Mouse (Mus musculus): ENCODE data around the gene Clec2h. TPM values are rescaled to one million over a fixed set of nuclear protein-coding genes. Genes with fewer than 3 reads are reported as not detected.

Gene Clec2h
- polyA plus RNA-seq, 1 experiment, result not detected

- H3K36me3 ChIP-seq (ENCODE audit: control insufficient read depth, insufficient read depth), result no peaks in the 10 kb centered on the region
- no peaks in the 10 kb centered on the region for H3K79me2 ChIP-seq (ENCODE audit: control insufficient read depth, insufficient read depth)
- TF ChIP-seq REST (IDR thresholded peaks at IDR 0.05; ENCODE audit: insufficient read depth, insufficient read length), result no peak
- TF ChIP-seq USF1 (IDR thresholded peaks at IDR 0.05; ENCODE audit: low read depth), result no peak
- no peak for TF ChIP-seq E2F4 (IDR thresholded peaks at IDR 0.05; ENCODE audit: insufficient read depth)
- TF ChIP-seq CEBPB (IDR thresholded peaks at IDR 0.05; ENCODE audit: insufficient read depth, poor library complexity, severe bottlenecking), result no peak
- no peak for TF ChIP-seq POLR2A (IDR thresholded peaks at IDR 0.05; ENCODE audit: insufficient read length, low read depth)
- no peak for TF ChIP-seq TCF12 (IDR thresholded peaks at IDR 0.05; ENCODE audit: insufficient read depth, poor library complexity, severe bottlenecking)
- no peak for TF ChIP-seq TCF3 (IDR thresholded peaks at IDR 0.05; ENCODE audit: insufficient read length, low read depth)
- TF ChIP-seq SRF (IDR thresholded peaks at IDR 0.05; ENCODE audit: control insufficient read depth, insufficient read length, low read depth), result no peak
- no peak for TF ChIP-seq MYOD1 (IDR thresholded peaks at IDR 0.05; ENCODE audit: control insufficient read depth in 1 of 3, insufficient read length in 2 of 3, low read depth in 2 of 3)
- no peak for TF ChIP-seq POLR2AphosphoS2 (IDR thresholded peaks at IDR 0.05; ENCODE audit: insufficient read length, low read depth)
- no peak for TF ChIP-seq MYOG (IDR thresholded peaks at IDR 0.05; ENCODE audit: control insufficient read depth in 1 of 3, insufficient read depth in 1 of 3, insufficient read length in 2 of 3, low read depth in 2 of 3)
- no peak for TF ChIP-seq MAX (IDR thresholded peaks at IDR 0.05; ENCODE audit: low read depth)
- no peak overlapping the region for H3K4me2 ChIP-seq (ENCODE audit: low read depth)
- H3ac ChIP-seq (ENCODE audit: control insufficient read depth, insufficient read length), result no peak overlapping the region
- no peak overlapping the region for H3K4me3 ChIP-seq
- H3K27me3 ChIP-seq (ENCODE audit: control insufficient read depth, insufficient read depth, insufficient read length), result no peaks in the 10 kb centered on the region
These were observed 17.4 kb downstream of the Clec2h start for GRCm38 (mm10) chr6:128679574-128679973.

GRCm38 (mm10) chr6:128701691-128702090 lies 39.5 kb downstream of the Clec2h start:
- no peak for TF ChIP-seq MAX (IDR thresholded peaks at IDR 0.05; ENCODE audit: low read depth)
- TF ChIP-seq TCF12 (IDR thresholded peaks at IDR 0.05; ENCODE audit: insufficient read depth, poor library complexity, severe bottlenecking), result no peak
- TF ChIP-seq MYOD1 (IDR thresholded peaks at IDR 0.05; ENCODE audit: control insufficient read depth in 1 of 3, insufficient read length in 2 of 3, low read depth in 2 of 3), result no peak
- TF ChIP-seq USF1 (IDR thresholded peaks at IDR 0.05; ENCODE audit: low read depth), result no peak
- TF ChIP-seq MYOG (IDR thresholded peaks at IDR 0.05; ENCODE audit: control insufficient read depth in 1 of 3, insufficient read depth in 1 of 3, insufficient read length in 2 of 3, low read depth in 2 of 3), result no peak
- TF ChIP-seq POLR2A (IDR thresholded peaks at IDR 0.05; ENCODE audit: insufficient read length, low read depth), result no peak
- TF ChIP-seq SRF (IDR thresholded peaks at IDR 0.05; ENCODE audit: control insufficient read depth, insufficient read length, low read depth), result no peak
- TF ChIP-seq TCF3 (IDR thresholded peaks at IDR 0.05; ENCODE audit: insufficient read length, low read depth), result no peak
- no peak for TF ChIP-seq E2F4 (IDR thresholded peaks at IDR 0.05; ENCODE audit: insufficient read depth)
- TF ChIP-seq REST (IDR thresholded peaks at IDR 0.05; ENCODE audit: insufficient read depth, insufficient read length), result no peak
- no peak for TF ChIP-seq POLR2AphosphoS2 (IDR thresholded peaks at IDR 0.05; ENCODE audit: insufficient read length, low read depth)
- no peak for TF ChIP-seq CEBPB (IDR thresholded peaks at IDR 0.05; ENCODE audit: insufficient read depth, poor library complexity, severe bottlenecking)
- Histone ChIP-seq H3K4me2 (ENCODE audit: low read depth) (no peak overlapping the region), H3K4me3 (no peak overlapping the region), H3K79me2 (ENCODE audit: control insufficient read depth, insufficient read depth) (no peaks in the 10 kb centered on the region), H3K36me3 (ENCODE audit: control insufficient read depth, insufficient read depth) (no peaks in the 10 kb centered on the region), H3ac (ENCODE audit: control insufficient read depth, insufficient read length) (no peak overlapping the region), H3K27me3 (ENCODE audit: control insufficient read depth, insufficient read depth, insufficient read length) (no peaks in the 10 kb centered on the region)

GRCm38 (mm10) chr6:128722959-128723358 lies 60.8 kb downstream of the Clec2h start, which contains the start of gene Klrb1:
Klrb1 (minus strand) TSS chr6:128723059.
- Histone ChIP-seq H3ac (ENCODE audit: control insufficient read depth, insufficient read length) (no peak within 1 kb of the TSS), H3K79me2 (ENCODE audit: control insufficient read depth, insufficient read depth) (no peaks in the 10 kb centered on the region), H3K27me3 (ENCODE audit: control insufficient read depth, insufficient read depth, insufficient read length) (no peaks in the 10 kb centered on the region), H3K4me2 (ENCODE audit: low read depth) (no peak within 1 kb of the TSS), H3K36me3 (ENCODE audit: control insufficient read depth, insufficient read depth) (no peaks in the 10 kb centered on the region), H3K4me3 (no peak within 1 kb of the TSS)
- no peak for TF ChIP-seq TCF12 (IDR thresholded peaks at IDR 0.05; ENCODE audit: insufficient read depth, poor library complexity, severe bottlenecking)
- no peak for TF ChIP-seq POLR2A (IDR thresholded peaks at IDR 0.05; ENCODE audit: insufficient read length, low read depth)

Other genes starting within 250 kb of the Clec2h start
- gene Itfg2, start 237.5 kb upstream of the Clec2h start, polyA plus RNA-seq (2012; fragmentation: generic; extraction: Trizol), result 32.6 TPM
- gene Fkbp4, start 223.7 kb upstream of the Clec2h start, polyA plus RNA-seq (2012; fragmentation: generic; extraction: Trizol), result 224 TPM
- not detected for gene Pzp, start 135.7 kb upstream of the Clec2h start, polyA plus RNA-seq (2012; fragmentation: generic; extraction: Trizol)
- not detected for gene A2ml1, start 80.8 kb upstream of the Clec2h start, polyA plus RNA-seq (2012; fragmentation: generic; extraction: Trizol)
- 0.29 TPM for gene Klrb1a, start 38.9 kb upstream of the Clec2h start, polyA plus RNA-seq (2012; fragmentation: generic; extraction: Trizol)
- gene Klrb1, start 60.7 kb downstream of the Clec2h start, polyA plus RNA-seq (2012; fragmentation: generic; extraction: Trizol), result not detected
- gene Klrb1c, start 126.8 kb downstream of the Clec2h start, polyA plus RNA-seq (2012; fragmentation: generic; extraction: Trizol), result not detected
- gene Gm44511, start 163.9 kb downstream of the Clec2h start, polyA plus RNA-seq (2012; fragmentation: generic; extraction: Trizol), result not detected
- gene Klrb1b, start 163.9 kb downstream of the Clec2h start, polyA plus RNA-seq (2012; fragmentation: generic; extraction: Trizol), result not detected
- gene Clec2i, start 225.2 kb downstream of the Clec2h start, polyA plus RNA-seq (2012; fragmentation: generic; extraction: Trizol), result not detected
- gene BC035044, start 228.7 kb downstream of the Clec2h start, polyA plus RNA-seq (2012; fragmentation: generic; extraction: Trizol), result not detected

Data from myocyte (in vitro differentiated cells).